In genomic region chr11:60195108-60195507, GRCm38 (mm10) we compare ENCODE assay signal across 10 mouse cellular contexts. TPM values are rescaled to one million over a fixed set of nuclear protein-coding genes. Genes with fewer than 3 reads are reported as not detected.
A peak's percentile ranks its signal among the peaks of the same experiment; 100 is the strongest.
DNase-seq lines count a peak whose midpoint lies in the region; ATAC-seq and TF ChIP-seq lines count a peak whose summit lies in the region.
"Had no signal": no experiment of that assay in that cellular context is flagged by ENCODE, and none has a peak within 500 bp of the region (broad histone marks: within the 10 kb centered on the region; RNA-seq: fewer than 3 reads in every experiment).

No protein-coding gene starts in this region.

- TF ChIP-seq POLR2A in MEL (IDR thresholded peaks at IDR 0.05; ENCODE audit: control insufficient read depth in 1 of 2, insufficient read depth in 1 of 2, low read depth in 1 of 2, low read length in 2 of 2, poor library complexity in 1 of 2), result no peak

- no peak for ATAC-seq in midbrain, embryonic 13.5 days

- H3K36me3 ChIP-seq in MEL (ENCODE audit: control insufficient read depth in 1 of 2, insufficient read depth in 2 of 2, low read length in 2 of 2), result peaks cover 0 to 7% of the 10 kb centered on the region in 2 experiments; a peak in 2 of 4 replicates
- no peaks in the 10 kb centered on the region for H3K36me3 ChIP-seq in splenic B cell, adult 2 months (ENCODE audit: control insufficient read depth, insufficient read depth, low read length, poor library complexity, severe bottlenecking)
- peaks cover 89% of the 10 kb centered on the region for H3K36me3 ChIP-seq in midbrain, embryonic 13.5 days

- no peak overlapping the region for H3K4me3 ChIP-seq in gastrocnemius, adult 2 months
- H3K4me3 ChIP-seq in MEL (ENCODE audit: control insufficient read depth in 1 of 2, insufficient read depth in 1 of 2, low read depth in 2 of 2, low read length in 2 of 2), result no peak overlapping the region
- H3K4me3 ChIP-seq in midbrain, embryonic 13.5 days (replicated peaks), result no peak overlapping the region
- H3K4me3 ChIP-seq: stomach, embryonic 15.5 days had no signal

- intact Hi-C loops in gastrocnemius, adult 2 months (cut with DNase I), result loop anchor here (5.0 kb wide), 1 partner anchor 93 kb away; no protein-coding TSS in a partner anchor

- no peaks in the 10 kb centered on the region for H3K4me1 ChIP-seq in MEL (ENCODE audit: control insufficient read depth in 1 of 2, insufficient read depth in 2 of 2, low read length in 2 of 2)
- peaks cover 6% of the 10 kb centered on the region for H3K4me1 ChIP-seq in midbrain, embryonic 13.5 days (replicated peaks)

- no peaks in the 10 kb centered on the region for H3K9me3 ChIP-seq in MEL (replicated peaks; ENCODE audit: insufficient read depth, low read length)
- no peaks in the 10 kb centered on the region for H3K9me3 ChIP-seq in midbrain, embryonic 13.5 days
- H3K9me3 ChIP-seq: stomach, embryonic 15.5 days had no signal

- H3K9ac ChIP-seq in MEL (ENCODE audit: control insufficient read depth, low read depth, low read length, poor library complexity, severe bottlenecking), result no peak overlapping the region
- no peak overlapping the region for H3K9ac ChIP-seq in midbrain, embryonic 13.5 days (replicated peaks)
- H3K9ac ChIP-seq: stomach, embryonic 15.5 days had no signal

- H3K27me3 ChIP-seq in MEL (ENCODE audit: control insufficient read depth in 1 of 2, insufficient read depth in 2 of 2, low read length in 2 of 2), result no peaks in the 10 kb centered on the region
- no peaks in the 10 kb centered on the region for H3K27me3 ChIP-seq in splenic B cell, adult 2 months (ENCODE audit: control insufficient read depth, insufficient read depth, low read length, poor library complexity, severe bottlenecking)
- no peaks in the 10 kb centered on the region for H3K27me3 ChIP-seq in midbrain, embryonic 13.5 days
- H3K27me3 ChIP-seq: stomach, embryonic 15.5 days had no signal

- no peak overlapping the region for H3K27ac ChIP-seq in gastrocnemius, adult 2 months
- no peak overlapping the region for H3K27ac ChIP-seq in MEL (ENCODE audit: control insufficient read depth, low read depth, low read length)
- no peak overlapping the region for H3K27ac ChIP-seq in midbrain, embryonic 13.5 days
- H3K27ac ChIP-seq: stomach, embryonic 15.5 days had no signal

- no peak for DNase-seq in gastrocnemius, adult 2 months
- no peak for DNase-seq in gastrocnemius, adult 18-20 months (ENCODE audit: low spot score)
- peak; percentile 50 for DNase-seq in lung, postnatal 10 days
- DNase-seq in lung, adult 18-20 months, result no peak
- peak; percentile 85 for DNase-seq in MEL (ENCODE audit: low read depth, low spot score)
- DNase-seq in splenic B cell, adult 2 months (ENCODE audit: low read depth, low spot score), result peak; percentile 71
- DNase-seq in urinary bladder, postnatal 10 days (ENCODE audit: low spot score), result no peak
- DNase-seq: cerebellum, adult 8-10 months had no signal

- no peak for TF ChIP-seq EP300 in MEL (IDR thresholded peaks at IDR 0.05; ENCODE audit: low read depth in 1 of 2, low read length in 2 of 2)

- TF ChIP-seq RAD21 in MEL (IDR thresholded peaks at IDR 0.05; ENCODE audit: low read depth, low read length), result peak; percentile 68

- TF ChIP-seq CTCF in gastrocnemius, adult 2 months (IDR thresholded peaks at IDR 0.05), result peak; percentile 61
- TF ChIP-seq CTCF in MEL (IDR thresholded peaks at IDR 0.05 in 2 of 3, conservative IDR thresholded peaks at IDR 0.05 in 1 of 3; ENCODE audit: control insufficient read depth in 1 of 3, insufficient read depth in 1 of 3, low read depth in 2 of 3, low read length in 3 of 3, poor library complexity in 1 of 3, severe bottlenecking in 1 of 3), result peak; percentile 58 to 73 (median 72)

- H3K79me2 ChIP-seq in MEL (ENCODE audit: control insufficient read depth, insufficient read depth, low read length, poor library complexity), result no peaks in the 10 kb centered on the region

- H3K4me2 ChIP-seq in midbrain, embryonic 13.5 days (replicated peaks), result no peak overlapping the region
- H3K4me2 ChIP-seq: stomach, embryonic 15.5 days had no signal

TF ChIP-seq in MEL, 35 proteins besides CTCF, POLR2A, EP300 and RAD21:
- TF ChIP-seq ETS1 (IDR thresholded peaks at IDR 0.05; ENCODE audit: low read depth, low read length) (no peak), NELFE (IDR thresholded peaks at IDR 0.05; ENCODE audit: low read depth, low read length) (no peak), SMC3 (IDR thresholded peaks at IDR 0.05; ENCODE audit: low read depth, low read length) (peak; percentile 83), TBP (IDR thresholded peaks at IDR 0.05; ENCODE audit: low read depth, low read length) (peak; percentile 22; the same call in 1 of the 2 replicates), MYC (IDR thresholded peaks at IDR 0.05; ENCODE audit: low read depth, low read length) (0 out of 2 replicates have a peak, but pooled peaks have one; percentile 44), ZC3H11A (IDR thresholded peaks at IDR 0.05; ENCODE audit: low read depth, low read length) (peak; percentile 78)

RNA-seq across cellular contexts. Expression of gene Srebf1, which starts 27.3 kb away (rescaled TPM):
- total RNA-seq in gastrocnemius, adult 2 months (2021), result 10 to 100 TPM; 27.5 to 43.4 TPM
- total RNA-seq in gastrocnemius, adult 18-20 months (2021), result 10 to 100 TPM; 32.4 to 35.9 TPM
- total RNA-seq in MEL (2012; rRNA removed), result 288 and 305 TPM in 2 replicates
- 100 to 1,000 TPM in 1 of 2 experiments, not detected in 1; 241 TPM for polyA plus RNA-seq in MEL (2012; ENCODE audit: insufficient read depth in 1 of 2, insufficient read length in 2 of 2, low read depth in 1 of 2, low replicate concordance in 2 of 2, missing spikeins in 1 of 2)
- 38.5 and 46.0 TPM in 2 replicates for polyA plus RNA-seq in midbrain, embryonic 13.5 days (2015; fragmentation: Nextera tagmentation; extraction: Ambion mirVana)

Comparison
In these comparisons a context has a peak if more than half of its experiments do, and no peak if none do; other contexts are left out.
1. DNase-seq: peak in lung, postnatal 10 days (single experiment), MEL (single experiment) and splenic B cell, adult 2 months (single experiment); none in gastrocnemius, adult 2 months (single experiment), gastrocnemius, adult 18-20 months (single experiment), lung, adult 18-20 months (0 of 2) and urinary bladder, postnatal 10 days (single experiment).